ENCODE assay signal across 9 mouse cellular contexts in genomic region chr2:114260397-114261071, GRCm38 (mm10). TPM values are rescaled to one million over a fixed set of nuclear protein-coding genes. Genes with fewer than 3 reads are reported as not detected.
DNase-seq lines count a peak whose midpoint lies in the region; ATAC-seq and TF ChIP-seq lines count a peak whose summit lies in the region.
"Had no signal": no experiment of that assay in that cellular context is flagged by ENCODE, and none has a peak within 500 bp of the region (broad histone marks: within the 10 kb centered on the region; RNA-seq: fewer than 3 reads in every experiment).

No protein-coding gene starts in this region.

- WGBS in intestine, postnatal 0 days: 38% methylated on average over 8 of the region's 8 CpGs
- 36% methylated on average over 8 of the region's 8 CpGs for WGBS in liver, embryonic 11.5 days

- H3K4me3 ChIP-seq in MEL (ENCODE audit: control insufficient read depth in 1 of 2, insufficient read depth in 1 of 2, low read depth in 2 of 2, low read length in 2 of 2): peak overlapping the region; percentile 22 to 50
- H3K4me3 ChIP-seq in intestine, postnatal 0 days (ENCODE audit: low read depth, low read length): no peak overlapping the region
- no peak overlapping the region for H3K4me3 ChIP-seq in liver, embryonic 11.5 days (ENCODE audit: low read depth, low read length)
- H3K4me3 ChIP-seq: limb, embryonic 12.5 days had no signal

- peak; percentile 96 for TF ChIP-seq RAD21 in MEL (IDR thresholded peaks at IDR 0.05; ENCODE audit: low read depth, low read length)

- TF ChIP-seq CTCF in MEL (IDR thresholded peaks at IDR 0.05 in 2 of 3, conservative IDR thresholded peaks at IDR 0.05 in 1 of 3; ENCODE audit: control insufficient read depth in 1 of 3, insufficient read depth in 1 of 3, low read depth in 2 of 3, low read length in 3 of 3, poor library complexity in 1 of 3, severe bottlenecking in 1 of 3): peak; percentile 69 to 85 (median 73)
- peak; percentile 88 for TF ChIP-seq CTCF in intestine, postnatal 0 days (IDR thresholded peaks at IDR 0.05; ENCODE audit: low read depth)

- no peak for TF ChIP-seq POLR2A in MEL (IDR thresholded peaks at IDR 0.05; ENCODE audit: control insufficient read depth in 1 of 2, insufficient read depth in 1 of 2, low read depth in 1 of 2, low read length in 2 of 2, poor library complexity in 1 of 2)

- H3K4me2 ChIP-seq in intestine, postnatal 0 days (replicated peaks; ENCODE audit: low read depth): peak overlapping the region; percentile 48
- peak overlapping the region; percentile 20; the same call in 1 of the 2 replicates for H3K4me2 ChIP-seq in liver, embryonic 11.5 days
- H3K4me2 ChIP-seq: limb, embryonic 12.5 days had no signal

- no peaks in the 10 kb centered on the region for H3K4me1 ChIP-seq in MEL (ENCODE audit: control insufficient read depth in 1 of 2, insufficient read depth in 2 of 2, low read length in 2 of 2)
- H3K4me1 ChIP-seq in intestine, postnatal 0 days (replicated peaks; ENCODE audit: control insufficient read depth, insufficient read depth, low read length): no peaks in the 10 kb centered on the region
- H3K4me1 ChIP-seq in liver, embryonic 11.5 days (replicated peaks; ENCODE audit: control insufficient read depth, insufficient read depth, low read length): no peaks in the 10 kb centered on the region
- H3K4me1 ChIP-seq: limb, embryonic 12.5 days had no signal

- H3K36me3 ChIP-seq in MEL (ENCODE audit: control insufficient read depth in 1 of 2, insufficient read depth in 2 of 2, low read length in 2 of 2): no peaks in the 10 kb centered on the region
- H3K36me3 ChIP-seq in intestine, postnatal 0 days (ENCODE audit: control insufficient read depth, insufficient read depth): no peaks in the 10 kb centered on the region
- H3K36me3 ChIP-seq in liver, embryonic 11.5 days (ENCODE audit: control insufficient read depth, insufficient read depth, low read length): no peaks in the 10 kb centered on the region
- H3K36me3 ChIP-seq: limb, embryonic 12.5 days had no signal

- no peak overlapping the region for H3K27ac ChIP-seq in MEL (ENCODE audit: control insufficient read depth, low read depth, low read length)
- H3K27ac ChIP-seq in intestine, postnatal 0 days (ENCODE audit: low read depth, low read length): no peak overlapping the region
- H3K27ac ChIP-seq in liver, embryonic 11.5 days (ENCODE audit: low read depth, low read length): no peak overlapping the region
- H3K27ac ChIP-seq: limb, embryonic 12.5 days had no signal

- TF ChIP-seq EP300 in MEL (IDR thresholded peaks at IDR 0.05; ENCODE audit: low read depth in 1 of 2, low read length in 2 of 2): no peak

- H3K79me2 ChIP-seq in MEL (ENCODE audit: control insufficient read depth, insufficient read depth, low read length, poor library complexity): no peaks in the 10 kb centered on the region

- no peaks in the 10 kb centered on the region for H3K9me3 ChIP-seq in MEL (replicated peaks; ENCODE audit: insufficient read depth, low read length)
- H3K9me3 ChIP-seq in intestine, postnatal 0 days (ENCODE audit: control insufficient read depth): no peaks in the 10 kb centered on the region
- H3K9me3 ChIP-seq in liver, embryonic 11.5 days (ENCODE audit: control insufficient read depth, low read length): no peaks in the 10 kb centered on the region
- H3K9me3 ChIP-seq: limb, embryonic 12.5 days had no signal

- DNase-seq in B cell, adult 2 months: peak; percentile 14 to 21
- DNase-seq in MEL (ENCODE audit: low read depth, low spot score): peak; percentile 63
- peak; percentile 26 for DNase-seq in cerebellum, adult 9-10 months
- DNase-seq in gonadal fat pad, adult 2 months (ENCODE audit: low read depth): peak; percentile 2
- DNase-seq in liver, embryonic 11.5 days (ENCODE audit: low spot score): no peak
- peak; percentile 26 for DNase-seq in neural tube, embryonic 10.5 days (ENCODE audit: extremely low spot score, low spot score)

- peak; percentile 82 for ATAC-seq in intestine, postnatal 0 days
- ATAC-seq in liver, embryonic 11.5 days (replicated peaks; ENCODE audit: low FRiP score): no peak; the same call in 1 of the 2 replicates
- ATAC-seq in erythroid progenitor cell, adult 5-6 weeks (replicated peaks; ENCODE audit: low FRiP score, poor library complexity, severe bottlenecking): no peak

- no peak overlapping the region for H3K9ac ChIP-seq in MEL (ENCODE audit: control insufficient read depth, low read depth, low read length, poor library complexity, severe bottlenecking)
- H3K9ac ChIP-seq in intestine, postnatal 0 days (ENCODE audit: low read depth, low read length): no peak overlapping the region
- H3K9ac ChIP-seq in liver, embryonic 11.5 days (ENCODE audit: low read depth, low read length): no peak overlapping the region
- H3K9ac ChIP-seq: limb, embryonic 12.5 days had no signal

- H3K27me3 ChIP-seq in MEL (ENCODE audit: control insufficient read depth in 1 of 2, insufficient read depth in 2 of 2, low read length in 2 of 2): peaks cover 0 to 2% of the 10 kb centered on the region in 2 experiments; a peak in 3 of 4 replicates
- H3K27me3 ChIP-seq in intestine, postnatal 0 days (replicated peaks; ENCODE audit: control insufficient read depth, insufficient read depth, low read length): no peaks in the 10 kb centered on the region
- H3K27me3 ChIP-seq in liver, embryonic 11.5 days (replicated peaks; ENCODE audit: control insufficient read depth, insufficient read depth, low read length): no peaks in the 10 kb centered on the region

TF ChIP-seq in MEL, 35 proteins besides CTCF, POLR2A, EP300 and RAD21:
- TF ChIP-seq SMC3 (IDR thresholded peaks at IDR 0.05; ENCODE audit: low read depth, low read length) (peak; percentile 88), POLR2AphosphoS5 (IDR thresholded peaks at IDR 0.05; ENCODE audit: borderline replicate concordance, low read depth, low read length) (no peak), MAX (IDR thresholded peaks at IDR 0.05; ENCODE audit: low read length) (0 out of 2 replicates have a peak, but pooled peaks have one; percentile 16), ZC3H11A (IDR thresholded peaks at IDR 0.05; ENCODE audit: low read depth, low read length) (peak; percentile 83)

RNA-seq across cellular contexts. Expression of gene Zfp770, which starts 59.3 kb away (rescaled TPM):
- total RNA-seq in MEL (2012; rRNA removed): 6.0 and 6.6 TPM in 2 replicates
- polyA plus RNA-seq in MEL (2012; ENCODE audit: insufficient read depth in 1 of 2, insufficient read length in 2 of 2, low read depth in 1 of 2, low replicate concordance in 2 of 2, missing spikeins in 1 of 2): 1 to 10 TPM in 1 of 2 experiments, not detected in 1; 9.6 TPM
- 1.5 and 1.7 TPM in 2 replicates for polyA plus RNA-seq in gonadal fat pad, adult 2 months (2012; rRNA removed)
- 2.2 and 2.6 TPM in 2 replicates for polyA plus RNA-seq in intestine, postnatal 0 days (2015; fragmentation: Nextera tagmentation; extraction: Ambion mirVana)
- polyA plus RNA-seq in liver, embryonic 11.5 days (2014; fragmentation: Nextera tagmentation; extraction: Ambion mirVana): 4.4 and 4.9 TPM in 2 replicates
- 2.9 and 5.8 TPM in 2 replicates for total RNA-seq in erythroid progenitor cell, adult 5-6 weeks (2015; ENCODE audit: low replicate concordance)
- 1.3 and 2.7 TPM in 2 replicates for total RNA-seq in erythroid progenitor cell, adult 5-6 weeks (2017; ENCODE audit: low replicate concordance)

Comparison
In these comparisons a context has a peak if more than half of its experiments do, and no peak if none do; other contexts are left out.
1. H3K4me3 ChIP-seq: peak in MEL (2 of 2); none in intestine, postnatal 0 days (single experiment) and liver, embryonic 11.5 days (single experiment).